Mouse (Mus musculus): ENCODE data around the gene Btbd2.

- TF ChIP-seq CTCF (IDR thresholded peaks at IDR 0.05; ENCODE audit: low read depth): no peak
- no peak for TF ChIP-seq EP300 (IDR thresholded peaks at IDR 0.05; ENCODE audit: low read depth)
These were observed 46.6 kb downstream of the Btbd2 start for GRCm38 (mm10) chr10:80610116-80610785.

All from liver, embryonic 14.5 days (tissue).